In the genomic region with DNA sequence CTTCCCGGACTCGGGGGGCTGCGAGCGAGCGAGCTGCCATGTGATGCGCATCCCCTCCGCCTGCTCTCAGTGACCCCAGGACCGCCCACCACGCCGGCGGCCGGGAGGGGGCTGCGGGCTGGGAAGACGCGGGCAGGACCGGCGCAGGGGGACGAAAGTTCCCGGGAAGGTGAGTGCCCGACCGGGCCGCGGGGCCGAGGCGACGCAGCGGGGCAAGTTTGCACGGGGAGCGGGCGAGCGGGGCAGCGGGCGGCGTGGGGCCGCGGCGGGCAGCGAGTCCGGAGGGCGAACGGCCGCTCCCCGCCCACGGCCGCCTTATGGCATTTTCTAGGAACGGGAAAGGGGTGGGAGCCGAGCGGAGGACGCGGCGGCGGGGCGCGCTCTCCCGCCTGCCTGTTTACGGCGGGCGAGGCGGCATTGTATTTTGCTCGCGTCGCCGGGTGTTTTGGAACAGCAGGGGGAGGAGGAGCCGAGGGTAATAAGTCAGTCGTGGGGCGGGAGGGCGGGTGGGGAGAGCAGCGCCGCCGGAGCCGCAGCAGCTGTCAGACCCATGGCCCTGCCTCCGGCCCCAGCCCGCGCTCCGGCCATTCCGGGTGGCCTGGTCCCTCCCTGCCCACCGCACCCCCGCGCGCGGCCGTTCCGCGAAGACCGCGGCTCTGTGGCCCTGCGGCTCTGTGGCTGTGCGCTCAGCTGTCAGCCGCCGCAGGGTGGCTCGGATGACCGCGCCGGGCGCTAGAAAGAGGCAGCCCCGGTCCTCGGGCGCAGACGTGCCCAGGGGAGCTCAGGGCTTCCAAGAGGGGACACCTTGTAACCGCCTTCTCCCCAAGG, we compare ENCODE assay signal across 8 mouse cellular contexts. TPM values are rescaled to one million over a fixed set of nuclear protein-coding genes. Genes with fewer than 3 reads are reported as not detected.
DNase-seq lines count a peak whose midpoint lies in the region; ATAC-seq and TF ChIP-seq lines count a peak whose summit lies in the region.

No protein-coding gene starts in this region.

- H3K36me3 ChIP-seq in embryonic facial prominence, embryonic 13.5 days = no peaks in the 10 kb centered on the region
- H3K36me3 ChIP-seq in heart, embryonic 11.5 days (ENCODE audit: control insufficient read depth, insufficient read depth, low read length) = no peaks in the 10 kb centered on the region
- no peaks in the 10 kb centered on the region for H3K36me3 ChIP-seq in kidney, embryonic 14.5 days (ENCODE audit: control insufficient read depth, insufficient read depth, low read length)
- no peaks in the 10 kb centered on the region for H3K36me3 ChIP-seq in liver, embryonic 16.5 days (ENCODE audit: control insufficient read depth, insufficient read depth)
- H3K36me3 ChIP-seq in neural tube, embryonic 12.5 days = no peaks in the 10 kb centered on the region
- H3K36me3 ChIP-seq in stomach, postnatal 0 days (ENCODE audit: control insufficient read depth, insufficient read depth, low read length) = no peaks in the 10 kb centered on the region

- no peak; the same call in 1 of the 2 replicates for TF ChIP-seq CTCF in stomach, postnatal 0 days (IDR thresholded peaks at IDR 0.05; ENCODE audit: low read depth)

- H3K4me2 ChIP-seq in embryonic facial prominence, embryonic 13.5 days = peak overlapping the region; percentile 92
- H3K4me2 ChIP-seq in heart, embryonic 11.5 days = peak overlapping the region; percentile 59
- peak overlapping the region; percentile 95 for H3K4me2 ChIP-seq in kidney, embryonic 14.5 days (replicated peaks; ENCODE audit: low read depth, low read length)
- peak overlapping the region; percentile 85 for H3K4me2 ChIP-seq in liver, embryonic 16.5 days (ENCODE audit: low read depth, low read length)
- peak overlapping the region; percentile 86 for H3K4me2 ChIP-seq in neural tube, embryonic 12.5 days (replicated peaks)
- H3K4me2 ChIP-seq in stomach, postnatal 0 days (replicated peaks; ENCODE audit: low read depth) = peak overlapping the region; percentile 95

- H3K27me3 ChIP-seq in embryonic facial prominence, embryonic 13.5 days = no peaks in the 10 kb centered on the region
- H3K27me3 ChIP-seq in heart, embryonic 11.5 days (ENCODE audit: control insufficient read depth, insufficient read depth, low read length) = no peaks in the 10 kb centered on the region
- H3K27me3 ChIP-seq in kidney, embryonic 14.5 days (ENCODE audit: control insufficient read depth, insufficient read depth, low read length) = 0 out of 2 replicates have a peak, but pooled peaks cover 4% of the 10 kb centered on the region
- peaks cover 46% of the 10 kb centered on the region for H3K27me3 ChIP-seq in liver, embryonic 16.5 days (ENCODE audit: control insufficient read depth, insufficient read depth, low read depth, low read length)
- no peaks in the 10 kb centered on the region for H3K27me3 ChIP-seq in neural tube, embryonic 12.5 days (replicated peaks)
- H3K27me3 ChIP-seq in stomach, postnatal 0 days (ENCODE audit: control insufficient read depth, insufficient read depth, low read length) = no peaks in the 10 kb centered on the region; the same call in 1 of the 2 replicates

- H3K9ac ChIP-seq in embryonic facial prominence, embryonic 13.5 days = peak overlapping the region; percentile 84
- H3K9ac ChIP-seq in heart, embryonic 11.5 days (ENCODE audit: low read depth, low read length) = peak overlapping the region; percentile 88
- H3K9ac ChIP-seq in kidney, embryonic 14.5 days (ENCODE audit: low read depth, low read length) = peak overlapping the region; percentile 89
- peak overlapping the region; percentile 70 for H3K9ac ChIP-seq in liver, embryonic 16.5 days (ENCODE audit: low read depth, low read length)
- peak overlapping the region; percentile 97 for H3K9ac ChIP-seq in neural tube, embryonic 12.5 days
- H3K9ac ChIP-seq in stomach, postnatal 0 days (ENCODE audit: low read length) = peak overlapping the region; percentile 95

- WGBS in embryonic facial prominence, embryonic 13.5 days = under 1% methylated on average over 82 of the region's 100 CpGs
- WGBS in heart, embryonic 11.5 days (ENCODE audit: insufficient replicate concordance) = under 1% methylated on average over 68 of the region's 100 CpGs
- under 1% methylated on average over 59 of the region's 100 CpGs for WGBS in kidney, embryonic 14.5 days
- under 1% methylated on average over 94 of the region's 100 CpGs for WGBS in liver, embryonic 16.5 days (ENCODE audit: insufficient replicate concordance)
- under 1% methylated on average over 94 of the region's 100 CpGs for WGBS in neural tube, embryonic 12.5 days
- under 1% methylated on average over 73 of the region's 100 CpGs for WGBS in stomach, postnatal 0 days

- DNase-seq in A20 (ENCODE audit: low read depth, low spot score) = peak; percentile 84
- peak; percentile 79 for DNase-seq in adrenal gland, postnatal 10 days
- peak; percentile 71 for DNase-seq in stomach, postnatal 0 days (ENCODE audit: low spot score)

- H3K9me3 ChIP-seq in embryonic facial prominence, embryonic 13.5 days = no peaks in the 10 kb centered on the region
- no peaks in the 10 kb centered on the region for H3K9me3 ChIP-seq in heart, embryonic 11.5 days (replicated peaks; ENCODE audit: control insufficient read depth, low read length)
- no peaks in the 10 kb centered on the region for H3K9me3 ChIP-seq in kidney, embryonic 14.5 days (ENCODE audit: control insufficient read depth, low read length)
- no peaks in the 10 kb centered on the region for H3K9me3 ChIP-seq in liver, embryonic 16.5 days (replicated peaks; ENCODE audit: control insufficient read depth, low read length)
- H3K9me3 ChIP-seq in neural tube, embryonic 12.5 days = no peaks in the 10 kb centered on the region
- H3K9me3 ChIP-seq in stomach, postnatal 0 days (ENCODE audit: control insufficient read depth, low read length) = no peaks in the 10 kb centered on the region

- peak overlapping the region; percentile 94 for H3K27ac ChIP-seq in embryonic facial prominence, embryonic 13.5 days
- H3K27ac ChIP-seq in heart, embryonic 11.5 days (ENCODE audit: low read depth, low read length) = peak overlapping the region; percentile 94
- H3K27ac ChIP-seq in kidney, embryonic 14.5 days (ENCODE audit: low read depth, low read length) = peak overlapping the region; percentile 94
- H3K27ac ChIP-seq in liver, embryonic 16.5 days (ENCODE audit: low read length) = peak overlapping the region; percentile 73
- H3K27ac ChIP-seq in neural tube, embryonic 12.5 days = peak overlapping the region; percentile 99
- H3K27ac ChIP-seq in stomach, postnatal 0 days (replicated peaks) = peak overlapping the region; percentile 94

- no peak for TF ChIP-seq EP300 in stomach, postnatal 0 days (optimal IDR thresholded peaks at IDR 0.05)

- H3K4me1 ChIP-seq in embryonic facial prominence, embryonic 13.5 days = peaks cover 50% of the 10 kb centered on the region
- peaks cover 25% of the 10 kb centered on the region for H3K4me1 ChIP-seq in heart, embryonic 11.5 days (ENCODE audit: control insufficient read depth, insufficient read depth, low read length)
- H3K4me1 ChIP-seq in kidney, embryonic 14.5 days (ENCODE audit: control insufficient read depth, insufficient read depth, low read length) = peaks cover 18% of the 10 kb centered on the region; the same call in 1 of the 2 replicates
- peaks cover 5% of the 10 kb centered on the region for H3K4me1 ChIP-seq in liver, embryonic 16.5 days (ENCODE audit: control insufficient read depth, low read depth, low read length)
- H3K4me1 ChIP-seq in neural tube, embryonic 12.5 days = peaks cover 42% of the 10 kb centered on the region
- H3K4me1 ChIP-seq in stomach, postnatal 0 days (replicated peaks; ENCODE audit: control insufficient read depth, insufficient read depth) = no peaks in the 10 kb centered on the region

- peak; percentile 57; the same call in 1 of the 2 replicates for ATAC-seq in embryonic facial prominence, embryonic 13.5 days (ENCODE audit: insufficient number of reproducible peaks, insufficient read depth, low FRiP score, low TSS enrichment, low read depth)
- ATAC-seq in heart, embryonic 11.5 days (replicated peaks; ENCODE audit: insufficient number of reproducible peaks, low FRiP score, low TSS enrichment) = peak; percentile 72
- ATAC-seq in kidney, embryonic 14.5 days (ENCODE audit: low FRiP score, low TSS enrichment) = peak; percentile 83
- peak; percentile 73 for ATAC-seq in liver, embryonic 16.5 days (ENCODE audit: low read depth)
- ATAC-seq in neural tube, embryonic 12.5 days (ENCODE audit: low FRiP score, low read depth) = peak; percentile 68
- ATAC-seq in stomach, postnatal 0 days (ENCODE audit: low FRiP score, low TSS enrichment) = peak; percentile 78

- H3K4me3 ChIP-seq in embryonic facial prominence, embryonic 13.5 days = peak overlapping the region; percentile 89
- H3K4me3 ChIP-seq in heart, embryonic 11.5 days (ENCODE audit: low read depth, low read length) = peak overlapping the region; percentile 88
- peak overlapping the region; percentile 87 for H3K4me3 ChIP-seq in kidney, embryonic 14.5 days (ENCODE audit: low read length)
- H3K4me3 ChIP-seq in liver, embryonic 16.5 days (ENCODE audit: low read depth, low read length) = peak overlapping the region; percentile 73
- peak overlapping the region; percentile 93 for H3K4me3 ChIP-seq in neural tube, embryonic 12.5 days
- peak overlapping the region; percentile 86 for H3K4me3 ChIP-seq in stomach, postnatal 0 days (ENCODE audit: low read depth, low read length)

RNA-seq across cellular contexts. Expression of gene Bach2, which starts 0.5 kb away (rescaled TPM):
- total RNA-seq in adrenal gland, postnatal 10 days (2021) = 10 to 100 TPM in 1 of 2 experiments, 1 to 10 TPM in 1; 9.4 to 16.0 TPM
- polyA plus RNA-seq in embryonic facial prominence, embryonic 13.5 days (2015; fragmentation: Nextera tagmentation; extraction: Ambion mirVana) = 8.1 and 9.8 TPM in 2 replicates
- 8.0 and 9.0 TPM in 2 replicates for polyA plus RNA-seq in heart, embryonic 11.5 days (2014; fragmentation: Nextera tagmentation; extraction: Ambion mirVana)
- 9.7 and 13.3 TPM in 2 replicates for polyA plus RNA-seq in kidney, embryonic 14.5 days (2014; fragmentation: Nextera tagmentation; extraction: Ambion mirVana)
- 1.4 and 1.5 TPM in 2 replicates for polyA plus RNA-seq in liver, embryonic 16.5 days (2015; fragmentation: Nextera tagmentation; extraction: Ambion mirVana)
- polyA plus RNA-seq in neural tube, embryonic 12.5 days (2016; fragmentation: Nextera tagmentation; extraction: Ambion mirVana) = 35.8 and 37.3 TPM in 2 replicates
- polyA plus RNA-seq in stomach, postnatal 0 days (2015; fragmentation: Nextera tagmentation; extraction: Ambion mirVana) = 1.9 TPM in 2 replicates

Comparison
In these comparisons a context has a peak if more than half of its experiments do, and no peak if none do; other contexts are left out.
1. Peak in every context shown above with its lines: DNase-seq, ATAC-seq, H3K4me3 ChIP-seq and H3K27ac ChIP-seq.